Mouse (Mus musculus) heart, postnatal 0 days (tissue): Measurements from ENCODE around the gene Dysf.

ENCODE experiments used
- CTCF ChIP-seq: IDR thresholded peaks from 2 replicates; pipeline ENCODE4 v1.5.1; 2016; ENCODE audit warnings: antibody characterized with exemption, control low read depth, low read depth
- EP300 ChIP-seq: IDR thresholded peaks from 2 replicates; pipeline ENCODE4 v1.6.1; 2016; ENCODE audit warnings: antibody characterized with exemption, low read depth

DNA sequence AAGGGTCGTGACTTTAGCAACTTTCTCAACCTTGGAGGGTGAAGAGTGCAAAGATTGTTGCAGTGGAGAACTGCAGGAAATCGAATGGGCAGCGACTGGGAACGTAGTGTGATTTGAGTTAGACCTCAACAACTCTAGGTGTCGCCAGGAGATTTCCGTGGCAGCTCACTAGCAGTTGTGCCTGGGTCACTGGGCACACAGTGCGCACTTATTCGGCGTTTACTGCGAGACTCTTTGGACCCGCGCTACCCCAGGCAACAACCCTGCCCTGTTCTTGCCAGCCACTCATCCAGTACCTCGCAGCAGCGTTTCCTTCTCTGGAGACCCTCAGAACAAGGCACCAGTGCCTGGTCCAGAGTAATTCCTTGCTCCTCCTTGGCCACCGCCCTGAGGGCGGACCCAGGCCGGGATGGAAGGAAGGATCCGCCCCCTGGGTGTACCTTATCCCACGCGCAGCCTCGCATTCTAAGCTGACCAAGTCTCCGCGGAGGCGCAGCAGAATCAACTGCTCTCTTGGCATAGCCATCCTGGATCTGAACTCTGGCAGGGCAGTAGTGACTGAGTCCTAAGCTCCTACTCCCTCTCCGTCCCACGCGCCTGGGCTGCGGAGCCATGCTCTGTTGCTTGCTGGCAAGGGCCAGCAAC is 10.6 kb downstream of the Dysf start:
- TF ChIP-seq EP300 (no peak), CTCF (no peak)
